Mouse (Mus musculus): ENCODE measurements around the gene Smagp.

GRCm38 (mm10) chr15:100627774-100628370, 8.9 kb downstream of the Smagp start:
- TF ChIP-seq CTCF (IDR thresholded peaks at IDR 0.05; ENCODE audit: control insufficient read depth, insufficient read depth, insufficient read length): no peak
- no peak for TF ChIP-seq FOSL1 (IDR thresholded peaks at IDR 0.05; ENCODE audit: insufficient read depth, low read length, poor library complexity, severe bottlenecking)
- TF ChIP-seq MYOG (IDR thresholded peaks at IDR 0.05; ENCODE audit: control insufficient read depth, extremely low read depth, insufficient read length): no peak
- no peak for TF ChIP-seq USF1 (IDR thresholded peaks at IDR 0.05; ENCODE audit: low read depth)
- TF ChIP-seq MAX (IDR thresholded peaks at IDR 0.05): no peak
- TF ChIP-seq MYOD1 (IDR thresholded peaks at IDR 0.05; ENCODE audit: control insufficient read depth, insufficient read length, low read depth): no peak

Data from C2C12 (cell line).